Mouse (Mus musculus) bone marrow macrophage, adult 2 months (primary cell): ENCODE results near the gene Rhoh.

Source experiments
- CTCF ChIP-seq: IDR thresholded peaks from 2 replicates; pipeline ENCODE4 v1.5.1; 2012; ENCODE audit warnings: low read depth, mild to moderate bottlenecking, low read length, moderate library complexity
- POLR2A ChIP-seq: IDR thresholded peaks from 2 replicates; pipeline ENCODE4 v1.6.1; 2012; ENCODE audit warnings: mild to moderate bottlenecking, low read depth, low read length, borderline replicate concordance

GRCm38 (mm10) chr5:65895121-65895692 lies 34.2 kb downstream of the Rhoh start:
- TF ChIP-seq CTCF (no peak), POLR2A (no peak)
